Mouse (Mus musculus) heart, postnatal 0 days (tissue): ENCODE results near the gene Prdm9. TPM values are rescaled to one million over a fixed set of nuclear protein-coding genes. Genes with fewer than 3 reads are reported as not detected.

Source experiments
- ATAC-seq: fragments of 200-750 bp; cut with Nextera tagmentation; 2 replicates; pipeline ENCODE4 v1.8.0; 2017; ENCODE audit warnings: low read depth, moderate number of reproducible peaks, moderate library complexity; ENCODE audit not compliant: insufficient read depth
- DNase-seq: peaks from one replicate; pipeline ENCODE4 v3.0.0-alpha.2; 2016; ENCODE audit warnings: low spot score
- H3K27ac ChIP-seq: fragments of 300-500 bp; sonication (generic); 2 replicates; pipeline ENCODE4 v1.5.1; 2014; ENCODE audit warnings: low read depth, mild to moderate bottlenecking
- H3K27me3 ChIP-seq: fragments of 300-500 bp; sonication (generic); 2 replicates; pipeline ENCODE4 v1.6.1; 2014; ENCODE audit warnings: low read length, mixed read lengths; ENCODE audit not compliant: control insufficient read depth, insufficient read depth
- H3K36me3 ChIP-seq: fragments of 300-500 bp; sonication (generic); replicated peaks from 2 replicates; pipeline ENCODE4 v1.6.1; 2014; ENCODE audit warnings: low read length, mixed read lengths; ENCODE audit not compliant: control insufficient read depth, insufficient read depth
- H3K4me1 ChIP-seq: fragments of 300-500 bp; sonication (generic); 2 replicates; pipeline ENCODE4 v1.6.1; 2014; ENCODE audit warnings: antibody characterized with exemption; ENCODE audit not compliant: control insufficient read depth, insufficient read depth
- H3K4me2 ChIP-seq: fragments of 300-500 bp; sonication (generic); 2 replicates; pipeline ENCODE4 v1.6.1; 2014; ENCODE audit warnings: low read depth, mild to moderate bottlenecking, low read length, moderate library complexity
- H3K4me3 ChIP-seq: fragments of 300-500 bp; sonication (generic); 2 replicates; pipeline ENCODE4 v1.5.1; 2014; ENCODE audit warnings: low read depth, low read length
- H3K9ac ChIP-seq: fragments of 300-500 bp; sonication (generic); replicated peaks from 2 replicates; pipeline ENCODE4 v1.6.1; 2014; ENCODE audit warnings: low read depth, low read length, mixed read lengths
- H3K9me3 ChIP-seq: fragments of 300-500 bp; sonication (generic); replicated peaks from 2 replicates; pipeline ENCODE4 v1.6.1; 2016; ENCODE audit warnings: low read length; ENCODE audit not compliant: control insufficient read depth
- CTCF ChIP-seq: IDR thresholded peaks from 2 replicates; pipeline ENCODE4 v1.5.1; 2016; ENCODE audit warnings: antibody characterized with exemption, control low read depth, low read depth
- EP300 ChIP-seq: IDR thresholded peaks from 2 replicates; pipeline ENCODE4 v1.6.1; 2016; ENCODE audit warnings: antibody characterized with exemption, low read depth
- WGBS: fragments of 180-500 bp; shearing (Covaris S2); extraction: QIAGEN DNeasy Blood & Tissue Kit; methylation state at CpG from one replicate; pipeline ENCODE4 v1.1.7; 2014; 5-methylcytosine and 5-hydroxymethylcytosine counted together
- polyA plus RNA-seq: library from polyadenylated mRNA; unstranded; fragments of >200 nt; fragmentation: Nextera tagmentation; extraction: Ambion mirVana; gene quantifications from 2 replicates; pipeline ENCODE4 v1.2.1, GENCODE M21; 2015
- total RNA-seq: library from RNA; depleted of rRNA; stranded (reverse); fragments of >200 nt; gene quantifications from 2 replicates; pipeline ENCODE4 v1.2.3, GENCODE M21; 2014; ENCODE audit warnings: low replicate concordance

The Prdm9 gene
- total and polyA plus RNA-seq, 2 experiments from 2014 or later: 1.7 to 2.3 TPM

- ATAC-seq (peak; percentile 99), DNase-seq (peak; percentile 85)
- Histone ChIP-seq H3K36me3 (peaks cover 28% of the 10 kb centered on the region), H3K9ac (peak within 1 kb of the TSS; percentile 56), H3K27me3 (no peaks in the 10 kb centered on the region), H3K4me1 (peaks cover 8% of the 10 kb centered on the region), H3K4me2 (peak within 1 kb of the TSS; percentile 82), H3K4me3 (peak within 1 kb of the TSS; percentile 61), H3K27ac (peak within 1 kb of the TSS; percentile 84), H3K9me3 (no peaks in the 10 kb centered on the region)
- TF ChIP-seq CTCF (peak; percentile 33), EP300 (no peak)
- WGBS: under 1% methylated on average over 51 of the region's 55 CpGs
Measured at GRCm38 (mm10) chr17:15526986-15527810, 37.0 kb downstream of the Prdm9 start, which contains the start of gene Pdcd2. Gene Pdcd2 (minus strand): TSS chr17:15527301.

- 17% methylated on average over 10 of the region's 10 CpGs for WGBS
- TF ChIP-seq EP300 (no peak), CTCF (no peak)
Measured at GRCm38 (mm10) chr17:15526304-15526703, 37.9 kb downstream of the Prdm9 start.

GRCm38 (mm10) chr17:15518766-15519165, 45.4 kb downstream of the Prdm9 start:
- no peaks in the 10 kb centered on the region for H3K27me3 ChIP-seq
- ATAC-seq: no peak
- no peaks in the 10 kb centered on the region for H3K9me3 ChIP-seq
- no peak overlapping the region for H3K4me3 ChIP-seq
- WGBS: 97% methylated on average over 1 of the region's 1 CpGs
- H3K9ac ChIP-seq: no peak overlapping the region
- no peak overlapping the region for H3K27ac ChIP-seq
- H3K4me2 ChIP-seq: no peak overlapping the region
- TF ChIP-seq EP300 (no peak), CTCF (no peak)
- H3K4me1 ChIP-seq: no peaks in the 10 kb centered on the region
- DNase-seq: no peak
- H3K36me3 ChIP-seq: peaks cover 90% of the 10 kb centered on the region

More at GRCm38 (mm10) chr17:15526304-15526703, 37.9 kb downstream of the Prdm9 start:
- Histone ChIP-seq H3K36me3 (peaks cover 37% of the 10 kb centered on the region), H3K9ac (peak overlapping the region; percentile 56), H3K27ac (0 out of 2 replicates have a peak overlapping the region, but pooled peaks have one; percentile 1), H3K9me3 (no peaks in the 10 kb centered on the region), H3K4me3 (peak overlapping the region; percentile 61), H3K4me2 (peak overlapping the region; percentile 82), H3K4me1 (peaks cover 8% of the 10 kb centered on the region), H3K27me3 (no peaks in the 10 kb centered on the region)
- DNase-seq (no peak), ATAC-seq (no peak)

- 87% methylated on average over 5 of the region's 5 CpGs for WGBS
- DNase-seq: no peak
- Histone ChIP-seq H3K4me3 (no peak overlapping the region), H3K36me3 (peaks cover 91% of the 10 kb centered on the region), H3K9me3 (no peaks in the 10 kb centered on the region), H3K27me3 (no peaks in the 10 kb centered on the region), H3K27ac (no peak overlapping the region), H3K9ac (no peak overlapping the region), H3K4me1 (no peaks in the 10 kb centered on the region), H3K4me2 (no peak overlapping the region)
- TF ChIP-seq CTCF (peak; percentile 6; the same call in 1 of the 2 replicates), EP300 (no peak)
- ATAC-seq: no peak
Measured at GRCm38 (mm10) chr17:15518186-15518585, 46.0 kb downstream of the Prdm9 start.

GRCm38 (mm10) chr17:15517776-15518175, 46.4 kb downstream of the Prdm9 start:
- DNase-seq: peak; percentile 16
- WGBS: 34% methylated on average over 5 of the region's 5 CpGs
- no peaks in the 10 kb centered on the region for H3K9me3 ChIP-seq
- H3K4me2 ChIP-seq: no peak overlapping the region
- H3K27ac ChIP-seq: no peak overlapping the region
- no peak overlapping the region for H3K4me3 ChIP-seq
- no peak overlapping the region for H3K9ac ChIP-seq
- TF ChIP-seq EP300: no peak
- peak; percentile 24; the same call in 1 of the 2 replicates for TF ChIP-seq CTCF
- no peaks in the 10 kb centered on the region for H3K27me3 ChIP-seq
- no peaks in the 10 kb centered on the region for H3K4me1 ChIP-seq
- peaks cover 91% of the 10 kb centered on the region for H3K36me3 ChIP-seq
- ATAC-seq: peak; percentile 51

GRCm38 (mm10) chr17:15510694-15511093, 53.5 kb downstream of the Prdm9 start:
- no peak overlapping the region for H3K4me2 ChIP-seq
- DNase-seq (no peak), ATAC-seq (no peak)
- no peak overlapping the region for H3K4me3 ChIP-seq
- H3K27ac ChIP-seq: no peak overlapping the region
- H3K9ac ChIP-seq: no peak overlapping the region
- no peaks in the 10 kb centered on the region for H3K27me3 ChIP-seq
- WGBS: 93% methylated on average over 2 of the region's 2 CpGs
- H3K4me1 ChIP-seq: no peaks in the 10 kb centered on the region
- TF ChIP-seq CTCF: no peak
- TF ChIP-seq EP300: no peak
- peaks cover 89% of the 10 kb centered on the region for H3K36me3 ChIP-seq
- no peaks in the 10 kb centered on the region for H3K9me3 ChIP-seq
